ENCODE assay signal across 7 mouse cellular contexts in genomic region chr8:70594621-70595564, GRCm38 (mm10). TPM values are rescaled to one million over a fixed set of nuclear protein-coding genes. Genes with fewer than 3 reads are reported as not detected.
A peak's percentile ranks its signal among the peaks of the same experiment; 100 is the strongest.
DNase-seq lines count a peak whose midpoint lies in the region; ATAC-seq and TF ChIP-seq lines count a peak whose summit lies in the region.

No protein-coding gene starts in this region.

- 9% methylated on average over 80 of the region's 82 CpGs for WGBS in hindbrain, embryonic 12.5 days
- 14% methylated on average over 71 of the region's 82 CpGs for WGBS in midbrain, postnatal 0 days

- ATAC-seq in hindbrain, embryonic 12.5 days (ENCODE audit: low FRiP score) = peak; percentile 12
- ATAC-seq in midbrain, postnatal 0 days (ENCODE audit: low FRiP score) = peak; percentile 53

- peak; percentile 32 for DNase-seq in urinary bladder, postnatal 25 days (ENCODE audit: low spot score)
- no peak for DNase-seq in urinary bladder, postnatal 4 days (ENCODE audit: low spot score in 2 of 2)
- peak; percentile 58 for DNase-seq in embryo, embryonic 10 days (ENCODE audit: low spot score)
- peak; percentile 60 for DNase-seq in liver
- DNase-seq in midbrain, postnatal 0 days (ENCODE audit: low spot score) = no peak
- DNase-seq in urinary bladder, adult 2 months (ENCODE audit: low spot score) = no peak

- peak overlapping the region; percentile 65 for H3K4me3 ChIP-seq in hindbrain, embryonic 12.5 days
- peak overlapping the region; percentile 53 for H3K4me3 ChIP-seq in midbrain, postnatal 0 days (ENCODE audit: low read depth, low read length)

- H3K4me2 ChIP-seq in hindbrain, embryonic 12.5 days (replicated peaks) = peak overlapping the region; percentile 98
- peak overlapping the region; percentile 89 for H3K4me2 ChIP-seq in midbrain, postnatal 0 days (ENCODE audit: low read depth, low read length, poor library complexity, severe bottlenecking)

- TF ChIP-seq CTCF in midbrain, postnatal 0 days (IDR thresholded peaks at IDR 0.05) = no peak

- H3K9ac ChIP-seq in hindbrain, embryonic 12.5 days = peak overlapping the region; percentile 74
- H3K9ac ChIP-seq in midbrain, postnatal 0 days (replicated peaks; ENCODE audit: low read length, poor library complexity, severe bottlenecking) = peak overlapping the region; percentile 74

- peaks cover 27% of the 10 kb centered on the region for H3K27me3 ChIP-seq in hindbrain, embryonic 12.5 days
- H3K27me3 ChIP-seq in midbrain, postnatal 0 days (ENCODE audit: insufficient read depth, low read length) = no peaks in the 10 kb centered on the region

- no peaks in the 10 kb centered on the region for H3K9me3 ChIP-seq in hindbrain, embryonic 12.5 days (replicated peaks)
- H3K9me3 ChIP-seq in midbrain, postnatal 0 days (ENCODE audit: low read length) = no peaks in the 10 kb centered on the region

- peaks cover 44% of the 10 kb centered on the region for H3K36me3 ChIP-seq in hindbrain, embryonic 12.5 days
- peaks cover 25% of the 10 kb centered on the region for H3K36me3 ChIP-seq in midbrain, postnatal 0 days (ENCODE audit: insufficient read depth, low read length)

- peak overlapping the region; percentile 76 for H3K27ac ChIP-seq in hindbrain, embryonic 12.5 days
- peak overlapping the region; percentile 71 for H3K27ac ChIP-seq in midbrain, postnatal 0 days (ENCODE audit: low read depth, low read length)

- H3K4me1 ChIP-seq in hindbrain, embryonic 12.5 days = peaks cover 61% of the 10 kb centered on the region
- peaks cover 15% of the 10 kb centered on the region; the same call in 1 of the 2 replicates for H3K4me1 ChIP-seq in midbrain, postnatal 0 days (ENCODE audit: insufficient read depth, low read length)

RNA-seq across cellular contexts. Expression of gene Isyna1, which starts 0.7 kb away (rescaled TPM):
- polyA plus RNA-seq in hindbrain, embryonic 12.5 days (2016; fragmentation: Nextera tagmentation; extraction: Ambion mirVana) = 128 and 138 TPM in 2 replicates
- total RNA-seq in midbrain, postnatal 0 days (2014; rRNA removed) = 176 and 180 TPM in 2 replicates
- polyA plus RNA-seq in midbrain, postnatal 0 days (2015; fragmentation: Nextera tagmentation; extraction: Ambion mirVana) = 140 and 146 TPM in 2 replicates
- polyA plus RNA-seq in urinary bladder, adult 2 months (2012; rRNA removed) = 37.9 and 49.6 TPM in 2 replicates

RNA-seq across cellular contexts. Expression of gene Ssbp4, which starts 13.8 kb away (rescaled TPM):
- 141 and 143 TPM in 2 replicates for polyA plus RNA-seq in hindbrain, embryonic 12.5 days (2016; fragmentation: Nextera tagmentation; extraction: Ambion mirVana)
- 279 and 392 TPM in 2 replicates for total RNA-seq in midbrain, postnatal 0 days (2014; rRNA removed)
- 230 and 247 TPM in 2 replicates for polyA plus RNA-seq in midbrain, postnatal 0 days (2015; fragmentation: Nextera tagmentation; extraction: Ambion mirVana)
- polyA plus RNA-seq in urinary bladder, adult 2 months (2012; rRNA removed) = 73.5 and 74.6 TPM in 2 replicates

RNA-seq across cellular contexts. Expression of gene Lrrc25, which starts 21.1 kb away (rescaled TPM):
- 0.79 and 1.1 TPM in 2 replicates for polyA plus RNA-seq in hindbrain, embryonic 12.5 days (2016; fragmentation: Nextera tagmentation; extraction: Ambion mirVana)
- total RNA-seq in midbrain, postnatal 0 days (2014; rRNA removed) = 1.8 and 2.2 TPM in 2 replicates
- polyA plus RNA-seq in midbrain, postnatal 0 days (2015; fragmentation: Nextera tagmentation; extraction: Ambion mirVana) = 0.74 and 1.4 TPM in 2 replicates
- polyA plus RNA-seq in urinary bladder, adult 2 months (2012; rRNA removed) = 5.2 and 6.2 TPM in 2 replicates

RNA-seq across cellular contexts. Expression of gene Gdf15, which starts 37.4 kb away (rescaled TPM):
- 0.15 and 0.17 TPM in 2 replicates for polyA plus RNA-seq in hindbrain, embryonic 12.5 days (2016; fragmentation: Nextera tagmentation; extraction: Ambion mirVana)
- 0.22 and 1.8 TPM in 2 replicates for total RNA-seq in midbrain, postnatal 0 days (2014; rRNA removed)
- 0.26 and 0.32 TPM in 2 replicates for polyA plus RNA-seq in midbrain, postnatal 0 days (2015; fragmentation: Nextera tagmentation; extraction: Ambion mirVana)
- polyA plus RNA-seq in urinary bladder, adult 2 months (2012; rRNA removed) = 0.84 and 1.1 TPM in 2 replicates

RNA-seq across cellular contexts. Expression of gene Ell, which starts 55.6 kb away (rescaled TPM):
- polyA plus RNA-seq in hindbrain, embryonic 12.5 days (2016; fragmentation: Nextera tagmentation; extraction: Ambion mirVana) = 19.0 and 19.4 TPM in 2 replicates
- total RNA-seq in midbrain, postnatal 0 days (2014; rRNA removed) = 10.2 and 14.1 TPM in 2 replicates
- polyA plus RNA-seq in midbrain, postnatal 0 days (2015; fragmentation: Nextera tagmentation; extraction: Ambion mirVana) = 12.6 and 13.2 TPM in 2 replicates
- polyA plus RNA-seq in urinary bladder, adult 2 months (2012; rRNA removed) = 21.3 and 26.9 TPM in 2 replicates

Comparison
In these comparisons a context has a peak if more than half of its experiments do, and no peak if none do; other contexts are left out.
1. DNase-seq: peak in urinary bladder, postnatal 25 days (single experiment), embryo, embryonic 10 days (single experiment) and liver (single experiment); none in urinary bladder, postnatal 4 days (0 of 2), midbrain, postnatal 0 days (single experiment) and urinary bladder, adult 2 months (single experiment).